Mouse (Mus musculus): Measurements from ENCODE around the gene Neurog1.

- TF ChIP-seq HCFC1 (IDR thresholded peaks at IDR 0.05; ENCODE audit: borderline replicate concordance, insufficient read depth, low read length) = no peak
- TF ChIP-seq CHD2 (IDR thresholded peaks at IDR 0.05; ENCODE audit: low read depth, low read length) = no peak
- TF ChIP-seq ZNF384 (IDR thresholded peaks at IDR 0.05; ENCODE audit: low read depth, low read length) = no peak
- no peak for TF ChIP-seq ZC3H11A (IDR thresholded peaks at IDR 0.05; ENCODE audit: borderline replicate concordance, low read depth, low read length)
Observed at GRCm38 (mm10) chr13:56275171-56275570, 23.2 kb upstream of the Neurog1 start.

Data from ES-E14 (cell line).